ENCODE assay signal across 8 mouse cellular contexts in genomic region chr3:90072294-90072693, GRCm38 (mm10). TPM values are rescaled to one million over a fixed set of nuclear protein-coding genes. Genes with fewer than 3 reads are reported as not detected.
DNase-seq lines count a peak whose midpoint lies in the region; ATAC-seq and TF ChIP-seq lines count a peak whose summit lies in the region.

Gene Tpm3, plus strand, starts transcription at chr3:90072649.

- no peak within 1 kb of the TSS for H3K27ac ChIP-seq in heart, adult 2 months

- peaks cover 1% of the 10 kb centered on the region for H3K4me1 ChIP-seq in heart, adult 2 months (ENCODE audit: control insufficient read depth, insufficient read depth, low read length)
- H3K4me1 ChIP-seq in megakaryocyte, embryonic 14.5 days, result peaks cover 63% of the 10 kb centered on the region

- DNase-seq in heart, adult 2 months, result no peak
- no peak for DNase-seq in heart, adult 9 months (ENCODE audit: low spot score in 2 of 2)
- no peak for DNase-seq in adrenal gland, postnatal 10 days
- no peak for DNase-seq in gastrocnemius, adult 8-10 months (ENCODE audit: low spot score in 2 of 2)
- no peak for DNase-seq in embryo, embryonic 11 days
- no peak for DNase-seq in cerebellum, postnatal 10 days

- ATAC-seq in inflammation-experienced regulatory T-cells, adult 6 months, result no peak

- no peaks in the 10 kb centered on the region for H3K9me3 ChIP-seq in megakaryocyte, embryonic 14.5 days

- 43% methylated on average over 4 of the region's 4 CpGs for WGBS in heart, adult 2 months

- TF ChIP-seq CTCF in heart, adult 2 months (IDR thresholded peaks at IDR 0.05), result no peak

- no peak within 1 kb of the TSS for H3K4me3 ChIP-seq in heart, adult 2 months
- H3K4me3 ChIP-seq in megakaryocyte, embryonic 14.5 days (replicated peaks), result no peak within 1 kb of the TSS

- TF ChIP-seq POLR2A in heart, adult 2 months (IDR thresholded peaks at IDR 0.05; ENCODE audit: insufficient read depth, low read depth, low read length), result no peak

- no peaks in the 10 kb centered on the region for H3K36me3 ChIP-seq in heart, adult 2 months (ENCODE audit: control insufficient read depth, insufficient read depth, low read length)
- peaks cover 3% of the 10 kb centered on the region for H3K36me3 ChIP-seq in megakaryocyte, embryonic 14.5 days (replicated peaks; ENCODE audit: low read length)

- H3K9ac ChIP-seq in heart, adult 2 months (ENCODE audit: low read depth, low read length), result no peak within 1 kb of the TSS

- H3K27me3 ChIP-seq in heart, adult 2 months (ENCODE audit: control insufficient read depth, insufficient read depth, low read length), result no peaks in the 10 kb centered on the region
- peaks cover 18% of the 10 kb centered on the region for H3K27me3 ChIP-seq in megakaryocyte, embryonic 14.5 days (replicated peaks)

- intact Hi-C loops in heart, adult 2 months (cut with DNase I), result no loop called here

- H3K79me2 ChIP-seq in heart, adult 2 months (replicated peaks; ENCODE audit: control insufficient read depth, insufficient read depth, low read length), result no peaks in the 10 kb centered on the region

- no peak for TF ChIP-seq EP300 in heart, adult 2 months (IDR thresholded peaks at IDR 0.05; ENCODE audit: insufficient read depth, low read depth, low read length)

RNA-seq across cellular contexts. Expression of gene Tpm3, which starts in this region (rescaled TPM):
- 10 to 100 TPM; 42.2 to 44.5 TPM for total RNA-seq in heart, adult 2 months (2021)
- polyA plus RNA-seq in heart, adult 2 months (2012; rRNA removed), result 48.9 and 60.5 TPM in 2 replicates
- 100 to 1,000 TPM; 165 to 251 TPM for total RNA-seq in adrenal gland, postnatal 10 days (2021)
- total RNA-seq in gastrocnemius, adult 8-10 months (2022), result 100 to 1,000 TPM; 385 to 462 (median 429) TPM
- 100 to 1,000 TPM; 843 to 975 (median 918) TPM for polyA plus RNA-seq in inflammation-experienced regulatory T-cells, adult 6 months (2017; shearing (Covaris generic))
- polyA plus RNA-seq in megakaryocyte, embryonic 14.5 days (2012; ENCODE audit: insufficient read depth, low replicate concordance), result 28.7 and 263 TPM in 2 replicates
